Mouse (Mus musculus): ENCODE data around the gene Kiz. TPM values are rescaled to one million over a fixed set of nuclear protein-coding genes. Genes with fewer than 3 reads are reported as not detected.
A peak's percentile ranks its signal among the peaks of the same experiment; 100 is the strongest.

The Kiz gene
- total and polyA plus RNA-seq, 2 experiments from 2014 or later = 14.2 to 18.0 TPM

DNA sequence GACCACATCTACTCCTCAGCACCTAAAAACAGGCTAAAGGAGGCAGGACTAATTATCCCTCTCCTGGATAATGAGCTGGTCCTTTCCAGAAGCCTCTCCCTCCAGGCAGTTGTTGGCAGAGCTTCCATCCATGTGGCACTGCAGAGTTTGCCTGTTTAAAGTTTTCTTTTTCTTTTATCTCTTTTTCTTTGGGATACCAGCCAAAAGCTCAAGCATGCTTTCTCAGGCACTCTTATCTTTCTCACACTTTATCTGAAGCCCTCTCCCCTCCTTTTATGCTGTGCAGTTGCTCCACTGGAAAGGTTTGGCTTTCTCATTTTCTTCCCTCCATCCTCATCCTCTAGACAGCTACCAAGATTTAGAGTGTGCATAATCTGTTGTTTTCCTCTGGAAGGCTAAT lies 130.8 kb downstream of the Kiz start:
- Histone ChIP-seq H3K9me3 (ENCODE audit: low read length) (no peaks in the 10 kb centered on the region), H3K9ac (replicated peaks; ENCODE audit: low read length, poor library complexity, severe bottlenecking) (no peak overlapping the region), H3K27me3 (ENCODE audit: insufficient read depth, low read length) (no peaks in the 10 kb centered on the region), H3K27ac (ENCODE audit: low read depth, low read length) (no peak overlapping the region), H3K4me2 (ENCODE audit: low read depth, low read length, poor library complexity, severe bottlenecking) (no peak overlapping the region), H3K4me3 (ENCODE audit: low read depth, low read length) (no peak overlapping the region), H3K36me3 (ENCODE audit: insufficient read depth, low read length) (no peaks in the 10 kb centered on the region), H3K4me1 (ENCODE audit: insufficient read depth, low read length) (no peaks in the 10 kb centered on the region)
- no peak for ATAC-seq (ENCODE audit: low FRiP score)
- TF ChIP-seq CTCF (IDR thresholded peaks at IDR 0.05) = no peak
- DNase-seq (ENCODE audit: low spot score) = no peak

DNA sequence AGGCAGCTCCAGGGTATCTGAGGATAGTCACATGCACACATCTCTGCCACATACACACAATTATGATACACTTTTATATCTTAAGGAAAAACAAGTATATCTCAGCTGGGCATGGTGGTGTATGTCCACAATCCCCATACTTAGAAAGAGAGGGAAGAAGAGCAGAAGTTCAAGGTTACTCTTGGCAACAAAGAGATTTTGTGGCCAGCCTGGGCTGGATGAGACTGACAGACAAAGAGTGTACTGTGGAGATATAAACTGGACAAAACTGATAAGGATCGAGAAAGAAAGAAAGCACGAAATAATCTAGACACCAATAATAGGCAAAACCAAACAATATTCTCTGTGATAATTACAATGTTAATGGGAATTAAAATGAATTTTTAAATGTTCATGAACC lies 151.6 kb downstream of the Kiz start:
- H3K4me1 ChIP-seq (ENCODE audit: insufficient read depth, low read length) = peaks cover 5% of the 10 kb centered on the region; the same call in 1 of the 2 replicates
- no peaks in the 10 kb centered on the region for H3K27me3 ChIP-seq (ENCODE audit: insufficient read depth, low read length)
- DNase-seq (ENCODE audit: low spot score) (no peak), ATAC-seq (ENCODE audit: low FRiP score) (no peak)
- no peak overlapping the region for H3K4me3 ChIP-seq (ENCODE audit: low read depth, low read length)
- H3K9me3 ChIP-seq (ENCODE audit: low read length) = no peaks in the 10 kb centered on the region
- H3K4me2 ChIP-seq (ENCODE audit: low read depth, low read length, poor library complexity, severe bottlenecking) = no peak overlapping the region
- no peak overlapping the region for H3K27ac ChIP-seq (ENCODE audit: low read depth, low read length)
- 91% methylated on average over 2 of the region's 2 CpGs for WGBS
- H3K36me3 ChIP-seq (ENCODE audit: insufficient read depth, low read length) = no peaks in the 10 kb centered on the region
- no peak overlapping the region for H3K9ac ChIP-seq (replicated peaks; ENCODE audit: low read length, poor library complexity, severe bottlenecking)
- no peak for TF ChIP-seq CTCF (IDR thresholded peaks at IDR 0.05)

DNA sequence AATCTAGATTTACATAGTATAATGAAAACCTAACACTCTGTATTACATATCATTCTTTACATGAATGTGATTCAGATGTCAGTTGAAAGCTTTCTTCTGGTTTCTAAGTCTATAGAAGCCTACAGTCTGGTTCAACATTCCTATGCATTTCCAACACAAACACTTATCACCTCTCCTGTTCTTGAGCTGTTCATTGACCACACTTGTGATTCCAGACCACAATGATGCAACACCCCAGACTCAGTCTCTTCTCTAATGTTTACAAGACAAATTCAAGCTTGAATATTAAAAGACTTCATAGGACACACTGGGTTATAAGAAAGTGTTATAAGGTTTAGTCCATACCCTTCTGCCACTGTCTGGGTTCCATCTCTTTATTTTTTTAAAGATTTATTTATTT lies 153.4 kb downstream of the Kiz start:
- no peak for TF ChIP-seq CTCF (IDR thresholded peaks at IDR 0.05)
- no peaks in the 10 kb centered on the region for H3K36me3 ChIP-seq (ENCODE audit: insufficient read depth, low read length)
- peaks cover 5% of the 10 kb centered on the region; the same call in 1 of the 2 replicates for H3K4me1 ChIP-seq (ENCODE audit: insufficient read depth, low read length)
- H3K9ac ChIP-seq (replicated peaks; ENCODE audit: low read length, poor library complexity, severe bottlenecking) = no peak overlapping the region
- DNase-seq (ENCODE audit: low spot score) (no peak), ATAC-seq (ENCODE audit: low FRiP score) (no peak)
- H3K4me3 ChIP-seq (ENCODE audit: low read depth, low read length) = no peak overlapping the region
- no peaks in the 10 kb centered on the region for H3K27me3 ChIP-seq (ENCODE audit: insufficient read depth, low read length)
- H3K27ac ChIP-seq (ENCODE audit: low read depth, low read length) = no peak overlapping the region
- H3K4me2 ChIP-seq (ENCODE audit: low read depth, low read length, poor library complexity, severe bottlenecking) = no peak overlapping the region
- H3K9me3 ChIP-seq (ENCODE audit: low read length) = no peaks in the 10 kb centered on the region

DNA sequence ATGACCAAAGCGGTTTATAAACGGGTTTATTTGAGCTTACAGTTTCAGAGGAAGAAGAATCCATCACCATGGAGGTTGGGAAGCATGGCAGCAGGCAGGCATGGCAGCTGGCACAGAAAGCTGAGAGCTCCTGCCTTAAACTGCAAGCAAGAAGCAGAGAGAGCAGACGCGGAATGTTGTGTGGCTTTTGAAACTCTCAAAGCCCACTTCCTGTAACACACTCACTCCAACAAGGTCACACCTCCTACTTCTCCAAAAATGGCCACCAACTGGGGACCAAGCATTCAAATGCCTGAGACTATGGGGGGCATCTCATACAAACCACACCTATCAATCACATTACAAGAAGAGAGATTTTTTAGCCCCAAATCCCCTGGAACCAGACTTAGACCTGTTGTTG lies 154.5 kb downstream of the Kiz start:
- DNase-seq (ENCODE audit: low spot score) = no peak
- H3K36me3 ChIP-seq (ENCODE audit: insufficient read depth, low read length) = no peaks in the 10 kb centered on the region
- no peak overlapping the region for H3K27ac ChIP-seq (ENCODE audit: low read depth, low read length)
- no peak for TF ChIP-seq CTCF (IDR thresholded peaks at IDR 0.05)
- peaks cover 8% of the 10 kb centered on the region; the same call in 1 of the 2 replicates for H3K4me1 ChIP-seq (ENCODE audit: insufficient read depth, low read length)
- H3K4me2 ChIP-seq (ENCODE audit: low read depth, low read length, poor library complexity, severe bottlenecking) = no peak overlapping the region
- no peak for ATAC-seq (ENCODE audit: low FRiP score)
- no peaks in the 10 kb centered on the region for H3K27me3 ChIP-seq (ENCODE audit: insufficient read depth, low read length)
- 95% methylated on average over 4 of the region's 4 CpGs for WGBS
- H3K4me3 ChIP-seq (ENCODE audit: low read depth, low read length) = no peak overlapping the region
- H3K9me3 ChIP-seq (ENCODE audit: low read length) = no peaks in the 10 kb centered on the region
- H3K9ac ChIP-seq (replicated peaks; ENCODE audit: low read length, poor library complexity, severe bottlenecking) = no peak overlapping the region

DNA sequence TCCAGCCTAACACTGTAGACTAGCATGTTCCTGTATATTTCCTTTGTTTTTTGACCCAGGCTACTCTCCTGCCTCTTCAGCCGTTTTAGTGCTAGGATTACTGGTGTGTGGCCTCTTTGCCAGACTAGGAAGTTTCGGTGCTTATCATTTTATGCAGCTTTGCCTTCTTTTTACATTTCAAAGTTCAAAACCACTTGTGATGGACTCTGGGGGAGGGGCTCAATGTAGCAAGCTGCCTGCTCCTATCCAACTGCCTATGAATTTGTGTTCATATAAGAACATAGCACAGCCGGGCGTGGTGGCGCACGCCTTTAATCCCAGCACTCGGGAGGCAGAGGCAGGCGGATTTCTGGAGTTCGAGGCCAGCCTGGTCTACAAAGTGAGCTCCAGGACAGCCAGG lies 155.3 kb downstream of the Kiz start:
- H3K4me2 ChIP-seq (ENCODE audit: low read depth, low read length, poor library complexity, severe bottlenecking) = no peak overlapping the region
- DNase-seq (ENCODE audit: low spot score) (no peak), ATAC-seq (ENCODE audit: low FRiP score) (no peak)
- H3K4me3 ChIP-seq (ENCODE audit: low read depth, low read length) = no peak overlapping the region
- TF ChIP-seq CTCF (IDR thresholded peaks at IDR 0.05) = no peak
- H3K27ac ChIP-seq (ENCODE audit: low read depth, low read length) = no peak overlapping the region
- WGBS = 94% methylated on average over 9 of the region's 9 CpGs
- no peaks in the 10 kb centered on the region for H3K9me3 ChIP-seq (ENCODE audit: low read length)
- no peaks in the 10 kb centered on the region for H3K36me3 ChIP-seq (ENCODE audit: insufficient read depth, low read length)
- H3K27me3 ChIP-seq (ENCODE audit: insufficient read depth, low read length) = no peaks in the 10 kb centered on the region
- H3K4me1 ChIP-seq (ENCODE audit: insufficient read depth, low read length) = peaks cover 8% of the 10 kb centered on the region; the same call in 1 of the 2 replicates
- H3K9ac ChIP-seq (replicated peaks; ENCODE audit: low read length, poor library complexity, severe bottlenecking) = no peak overlapping the region

DNA sequence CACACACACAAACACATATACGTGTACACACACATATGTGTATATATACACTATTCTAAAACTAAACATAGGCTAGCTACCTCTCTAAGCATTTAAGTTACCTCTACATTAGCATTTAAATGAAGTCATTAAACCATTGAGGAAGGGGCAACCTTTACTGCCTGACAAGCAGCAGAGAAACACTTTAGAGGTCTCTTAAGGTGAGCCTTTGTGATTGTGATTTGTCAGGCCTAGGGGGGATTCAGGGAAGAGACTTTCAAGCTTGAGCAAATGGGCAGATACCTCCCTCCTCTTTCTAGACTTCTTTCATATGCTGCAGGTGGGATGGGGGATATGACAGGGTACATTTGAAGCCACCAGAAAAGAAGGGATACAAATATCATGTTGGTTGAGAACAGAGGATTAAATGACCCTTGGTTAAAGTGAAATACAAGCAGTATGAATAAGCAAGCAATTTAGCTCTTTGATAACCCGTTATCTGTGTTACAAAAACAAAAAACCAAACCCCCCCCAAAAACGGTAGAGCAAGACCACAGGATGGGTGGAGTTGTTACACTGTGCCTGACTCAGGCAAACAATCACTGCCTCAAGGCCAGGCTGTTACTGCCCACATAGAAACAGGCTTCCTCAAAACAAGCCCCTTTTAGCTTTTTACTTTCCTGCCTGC lies 155.9 kb downstream of the Kiz start:
- WGBS = 80% methylated on average over 3 of the region's 3 CpGs

More for the DNA sequence above, 155.9 kb downstream of the Kiz start:
- no peaks in the 10 kb centered on the region for H3K36me3 ChIP-seq (ENCODE audit: insufficient read depth, low read length)
- peak overlapping the region; percentile 95; the same call in 1 of the 2 replicates for H3K27ac ChIP-seq (ENCODE audit: low read depth, low read length)
- H3K4me3 ChIP-seq (ENCODE audit: low read depth, low read length) = peak overlapping the region; percentile 98
- no peaks in the 10 kb centered on the region for H3K9me3 ChIP-seq (ENCODE audit: low read length)
- TF ChIP-seq CTCF (IDR thresholded peaks at IDR 0.05) = no peak
- DNase-seq (ENCODE audit: low spot score) (no peak), ATAC-seq (ENCODE audit: low FRiP score) (no peak)
- H3K4me1 ChIP-seq (ENCODE audit: insufficient read depth, low read length) = peaks cover 8% of the 10 kb centered on the region; the same call in 1 of the 2 replicates
- no peaks in the 10 kb centered on the region for H3K27me3 ChIP-seq (ENCODE audit: insufficient read depth, low read length)
- peak overlapping the region; percentile 93; the same call in 1 of the 2 replicates for H3K9ac ChIP-seq (replicated peaks; ENCODE audit: low read length, poor library complexity, severe bottlenecking)
- H3K4me2 ChIP-seq (ENCODE audit: low read depth, low read length, poor library complexity, severe bottlenecking) = peak overlapping the region; percentile 67
